ENCODE assay signal across 21 mouse cellular contexts in genomic region chr5:73402911-73403310, GRCm38 (mm10). TPM values are rescaled to one million over a fixed set of nuclear protein-coding genes. Genes with fewer than 3 reads are reported as not detected.
"Had no signal": no experiment of that assay in that cellular context is flagged by ENCODE, and none has a peak within 500 bp of the region (broad histone marks: within the 10 kb centered on the region; RNA-seq: fewer than 3 reads in every experiment).

No protein-coding gene starts in this region.

- H3K36me3 ChIP-seq: lung, embryonic 15.5 days; midbrain, embryonic 10.5 days; midbrain, embryonic 12.5 days; neural tube, embryonic 13.5 days; neural tube, embryonic 15.5 days had no signal

- H3K4me2 ChIP-seq: lung, embryonic 15.5 days; midbrain, embryonic 12.5 days; neural tube, embryonic 13.5 days; neural tube, embryonic 15.5 days had no signal

- H3K27ac ChIP-seq: lung, embryonic 15.5 days; midbrain, embryonic 10.5 days; midbrain, embryonic 12.5 days; neural tube, embryonic 13.5 days; neural tube, embryonic 15.5 days had no signal

- ATAC-seq: lung, postnatal 0 days; midbrain, embryonic 16.5 days had no signal

- H3K9ac ChIP-seq: lung, embryonic 15.5 days; midbrain, embryonic 12.5 days; neural tube, embryonic 13.5 days; neural tube, embryonic 15.5 days had no signal

- H3K9me3 ChIP-seq: lung, embryonic 15.5 days; midbrain, embryonic 10.5 days; midbrain, embryonic 12.5 days; neural tube, embryonic 13.5 days; neural tube, embryonic 15.5 days had no signal

- H3K4me3 ChIP-seq: lung, embryonic 15.5 days; midbrain, embryonic 10.5 days; midbrain, embryonic 12.5 days; myocyte; neural tube, embryonic 13.5 days; neural tube, embryonic 15.5 days had no signal

- DNase-seq: lung, adult 2 months; lung, postnatal 4 days; midbrain, embryonic 14.5 days; retina, postnatal 1 day; right cerebral cortex, adult 18-20 months; right cerebral cortex, postnatal 25 days; right cerebral cortex, postnatal 4 days; spleen, adult 18-20 months; thymus, adult 18-20 months; thymus, postnatal 14 days; thymus, postnatal 36 days had no signal

RNA-seq across cellular contexts. Expression of gene Cwh43, which starts 3.0 kb away (rescaled TPM):
- polyA plus RNA-seq: lung, embryonic 15.5 days; lung, postnatal 0 days; midbrain, embryonic 10.5 days; neural tube, embryonic 11.5 days; stomach, embryonic 14.5 days had no signal
